Mouse (Mus musculus): ENCODE measurements around the gene D3Ertd254e.
"Not testable (repeated sequence)": the region's sequence is repeated elsewhere in the genome, so short reads cannot be mapped to it uniquely, and the experiment has no call there.

The D3Ertd254e gene

DNA sequence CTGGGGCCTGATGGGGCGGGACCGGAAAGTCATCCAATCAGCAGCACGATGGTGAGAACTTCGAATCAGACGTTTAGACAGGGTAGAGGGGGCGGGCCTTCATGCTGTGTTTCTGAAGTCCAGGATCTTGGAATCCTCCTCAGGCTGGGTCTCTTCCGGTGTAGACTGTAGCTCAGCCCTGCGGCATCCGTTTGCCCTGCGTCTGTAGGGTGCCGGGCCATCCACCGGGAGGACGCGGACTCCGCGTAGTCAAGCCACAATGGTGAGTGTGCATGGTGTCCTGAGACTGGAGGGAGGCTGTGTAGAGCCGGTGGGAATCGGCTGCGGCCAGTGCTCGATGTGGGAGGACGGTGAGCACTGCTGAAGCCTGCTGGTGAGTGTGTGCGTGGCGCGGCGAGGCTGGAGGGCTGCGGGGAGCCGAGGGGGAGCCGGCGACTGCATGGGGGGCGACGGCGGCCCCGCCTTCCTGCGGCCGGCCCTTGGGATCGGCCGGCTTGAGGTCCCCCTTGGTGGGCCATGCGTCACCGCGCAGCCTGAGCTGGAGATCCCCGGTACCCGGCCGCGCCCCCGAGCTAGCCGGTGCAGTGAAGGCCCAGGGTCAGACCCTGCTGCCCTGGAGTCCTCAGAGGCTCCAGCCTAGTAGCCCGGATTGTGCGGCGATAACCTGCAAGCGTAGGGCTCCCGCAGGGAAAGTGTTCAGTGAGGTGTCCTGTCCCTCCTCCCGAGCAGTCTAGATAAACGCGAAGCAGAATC is at the start of gene D3Ertd254e:
Gene D3Ertd254e, plus strand, starts transcription at position 84 of the 753 bp plus-strand sequence.
- DNase-seq = peak; percentile 81

DNA sequence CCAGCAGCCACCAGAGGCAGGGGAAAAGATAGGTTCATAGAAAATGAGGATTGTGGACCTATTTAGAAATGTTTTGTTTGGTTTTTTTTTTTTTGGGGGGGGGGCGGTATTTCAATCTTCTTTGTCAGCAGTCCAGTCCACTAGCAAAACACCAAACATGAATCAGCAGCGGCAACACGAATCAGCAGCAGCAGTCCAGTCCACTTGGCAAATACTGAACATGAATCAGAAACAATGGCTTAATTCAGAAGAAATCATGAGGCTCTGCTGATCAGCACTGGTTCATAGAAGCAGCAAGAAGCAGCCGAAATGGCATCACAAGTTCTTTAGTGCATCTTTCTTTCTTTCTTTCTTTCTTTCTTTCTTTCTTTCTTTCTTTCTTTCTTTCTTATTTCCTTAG is 34.7 kb upstream of the D3Ertd254e start:
- no peak for DNase-seq

DNA sequence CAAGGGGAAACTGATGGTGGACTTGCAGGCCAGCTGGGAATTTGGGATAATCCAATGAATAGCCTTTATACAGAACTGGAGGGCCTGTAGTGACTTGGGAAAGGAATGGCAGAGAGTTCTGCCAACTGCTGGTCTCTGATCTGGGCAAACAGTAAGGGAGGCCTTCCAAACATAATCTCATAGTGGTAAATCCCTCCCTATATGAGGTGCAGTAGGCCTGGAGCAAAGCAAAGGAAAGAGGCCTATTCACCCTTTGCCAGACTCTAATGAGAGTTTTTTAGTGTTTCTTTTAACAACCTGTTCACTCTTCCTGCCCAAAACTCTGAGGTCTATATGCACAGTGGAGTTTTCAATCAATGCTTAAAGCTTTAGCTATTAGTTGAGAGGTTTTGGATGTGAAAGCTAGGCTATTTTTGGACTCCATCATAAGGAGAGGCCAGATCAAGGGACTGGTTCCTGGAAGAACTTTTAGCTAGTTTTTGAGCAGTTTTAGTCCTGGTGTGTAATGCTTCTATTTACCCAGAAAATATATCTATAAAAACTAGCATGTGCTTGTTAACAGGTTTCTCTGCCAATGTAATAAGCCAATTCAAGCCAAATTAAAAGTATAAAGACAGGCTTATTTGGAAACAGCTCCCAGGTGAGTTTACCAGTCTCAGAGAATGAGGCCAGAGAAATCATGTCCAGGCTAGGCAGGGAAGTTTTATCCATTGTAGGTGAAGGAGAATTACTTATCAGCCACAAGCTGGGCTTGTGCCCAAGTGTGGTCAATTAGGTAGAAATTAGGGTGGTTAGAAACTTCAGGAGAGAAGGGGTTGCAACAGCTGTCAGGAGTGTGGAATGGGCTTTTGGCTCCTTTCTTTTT is 30.9 kb upstream of the D3Ertd254e start:
- DNase-seq = no peak

DNA sequence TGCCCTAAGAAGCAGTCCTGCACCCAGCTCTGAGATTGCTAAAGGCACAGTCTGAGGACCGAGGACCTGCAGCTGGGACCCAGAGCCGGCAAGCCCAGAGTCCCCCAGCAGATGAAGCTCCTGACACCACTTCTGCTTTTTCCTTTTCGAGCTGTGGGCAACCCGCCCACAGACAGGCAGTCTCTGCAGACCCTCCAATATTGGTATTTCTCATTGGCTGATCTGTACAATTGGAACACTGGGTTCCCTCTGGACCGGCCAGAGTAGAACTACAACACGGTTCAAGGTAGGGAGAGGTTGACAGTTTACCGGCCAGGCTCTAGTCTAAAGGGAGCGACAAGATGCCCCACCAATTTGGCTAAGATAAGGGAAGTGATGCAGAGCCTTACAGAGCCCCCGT is 24.6 kb upstream of the D3Ertd254e start:
- DNase-seq = not testable (repeated sequence)

DNA sequence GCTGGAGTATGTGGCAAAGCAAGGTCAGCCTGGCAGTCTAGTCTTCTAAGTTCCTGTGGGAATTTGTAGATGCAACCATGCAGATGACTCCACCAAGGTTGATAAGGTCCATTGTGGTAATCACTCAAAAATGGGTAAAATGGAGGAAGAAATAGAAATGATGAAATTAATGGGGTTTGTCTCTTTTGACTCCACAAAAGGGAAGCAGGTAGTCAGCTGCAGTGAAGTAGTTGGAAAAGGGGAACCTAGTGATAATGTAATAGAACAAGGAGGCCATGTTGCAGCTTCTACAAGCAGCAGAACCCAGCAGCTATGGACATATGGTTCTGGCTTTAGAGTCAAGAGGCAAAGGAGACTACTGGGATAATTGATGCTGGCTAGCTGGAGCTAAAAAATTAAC is 14.7 kb upstream of the D3Ertd254e start:
- DNase-seq = no peak

DNA sequence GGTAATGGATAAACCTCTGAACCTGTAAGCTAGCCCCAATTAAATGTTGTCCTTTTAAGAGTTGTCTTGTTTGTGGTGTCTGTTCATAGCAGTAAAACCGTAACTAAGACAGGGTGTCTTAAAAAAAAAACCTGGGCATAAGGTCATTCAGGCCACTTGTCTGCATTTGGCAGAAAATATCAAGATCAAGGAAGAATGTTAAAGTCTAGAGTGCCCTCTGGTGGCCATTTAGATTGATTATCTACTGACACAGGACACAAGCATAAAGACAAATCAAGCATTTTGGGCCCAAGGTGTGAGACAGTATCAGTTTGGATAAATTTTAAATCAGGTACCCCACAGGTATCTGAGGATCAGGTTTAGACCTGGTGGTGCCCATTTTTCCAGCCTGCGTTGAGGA is 13.3 kb upstream of the D3Ertd254e start:
- no peak for DNase-seq

DNA sequence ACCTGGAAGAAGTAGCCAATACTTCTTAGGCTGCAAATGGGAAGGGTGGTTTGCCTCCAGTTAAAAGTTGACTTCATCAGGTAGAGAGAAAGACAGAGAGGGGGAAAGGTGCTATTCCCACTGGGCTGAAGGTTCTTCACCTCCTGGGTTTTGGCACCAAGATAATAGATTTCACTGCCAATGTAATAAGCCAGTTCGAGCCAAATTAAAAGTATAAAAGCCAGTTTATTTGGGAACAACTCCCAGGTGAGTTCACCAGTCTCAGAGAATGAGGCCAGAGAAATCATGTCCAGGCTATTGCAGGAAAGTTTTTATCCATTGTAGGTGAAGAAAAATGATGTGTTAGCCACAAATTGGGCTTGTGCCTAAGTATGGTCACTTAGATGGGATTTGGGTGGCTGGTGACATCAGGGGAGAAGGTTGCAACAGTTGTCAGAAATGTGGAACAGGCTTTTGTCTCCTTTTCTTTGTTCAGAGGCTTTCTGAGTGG is 12.6 kb upstream of the D3Ertd254e start:
- DNase-seq = no peak

DNA sequence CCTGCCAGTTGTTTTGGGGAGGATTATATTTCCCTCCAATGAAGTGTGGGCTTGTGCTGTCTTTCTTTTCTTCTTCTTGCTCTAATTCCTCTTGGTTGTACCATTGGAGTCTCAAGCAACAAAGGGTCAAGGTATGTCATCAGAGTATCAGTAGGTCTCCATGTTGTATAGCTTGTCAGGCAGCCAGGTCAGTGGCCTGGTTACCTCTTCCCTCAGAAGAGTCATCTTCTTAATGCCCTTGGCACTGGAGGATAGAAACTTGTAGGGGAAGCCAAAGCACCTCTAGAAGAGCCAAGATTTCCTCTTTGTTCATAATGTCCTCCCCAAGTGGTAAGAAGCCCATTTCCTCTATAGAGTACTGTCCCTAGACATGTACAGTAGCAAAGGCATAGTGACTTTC is 11.8 kb upstream of the D3Ertd254e start:
- DNase-seq = no peak

DNA sequence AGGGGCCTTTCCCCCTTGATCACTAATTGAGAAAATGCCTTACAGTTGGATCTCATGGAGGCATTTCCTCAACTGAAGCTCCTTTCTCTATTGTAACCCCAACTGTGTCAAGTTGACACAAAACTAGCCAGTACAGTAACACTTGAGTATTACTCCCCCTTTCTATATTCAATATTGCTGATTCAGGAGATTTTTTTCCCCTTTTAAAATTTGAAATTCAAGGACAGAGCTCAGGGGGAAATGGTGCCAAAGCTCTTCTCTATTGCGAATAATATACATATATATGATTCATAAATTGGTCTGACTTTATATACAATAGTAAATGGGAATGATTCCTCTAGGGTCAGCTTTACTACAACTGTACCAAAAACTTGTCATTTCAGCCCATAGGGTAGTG is 282 bp upstream of the D3Ertd254e start:
- no peak for DNase-seq

DNA sequence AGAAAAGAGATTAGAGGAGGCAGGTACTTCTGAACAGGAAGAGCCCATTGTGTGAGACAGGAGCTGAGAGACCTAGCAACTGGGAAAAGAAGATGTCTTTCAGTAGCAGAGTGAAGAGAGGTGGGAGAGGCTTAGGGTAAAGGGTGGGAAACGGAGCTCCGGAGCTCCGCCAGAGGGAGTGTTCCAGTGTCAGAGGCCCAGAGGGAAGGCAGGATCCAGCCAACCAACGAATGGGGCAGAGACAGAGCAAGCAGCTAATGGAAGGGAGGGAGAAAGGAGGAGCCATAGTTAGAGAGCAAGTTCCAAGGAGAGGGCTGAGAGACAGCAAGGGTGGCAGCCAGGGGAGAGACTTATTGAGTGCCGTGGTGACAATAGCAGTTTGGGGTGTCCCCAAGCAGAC is 4.5 kb downstream of the D3Ertd254e start:
- no peak for DNase-seq

DNA sequence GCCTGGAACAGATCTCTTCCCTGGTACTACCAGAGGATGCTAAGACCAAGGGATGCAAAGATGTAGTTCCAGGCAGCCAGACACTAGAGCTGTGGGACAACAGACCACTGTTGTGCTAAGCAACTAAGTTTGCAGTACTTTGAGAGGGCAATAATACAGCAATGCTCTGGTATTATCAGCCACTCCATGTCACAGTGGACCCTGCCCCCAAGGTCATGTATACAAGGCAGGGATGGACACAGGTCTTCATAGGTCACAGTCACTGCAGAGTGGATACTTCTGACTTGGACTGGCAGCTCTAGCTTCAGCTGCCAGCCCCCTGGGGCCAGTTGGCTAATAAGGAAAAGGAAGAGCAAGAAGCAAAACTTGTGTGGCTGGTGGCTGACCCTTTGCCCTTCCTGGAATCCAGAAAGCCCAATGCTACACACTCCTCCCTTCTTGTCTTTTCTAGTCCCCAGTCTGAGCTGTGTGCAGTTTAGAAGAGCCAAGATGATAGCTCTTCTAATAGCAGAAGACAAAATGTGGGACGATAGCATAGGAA is 19.9 kb downstream of the D3Ertd254e start:
- no peak for DNase-seq

DNA sequence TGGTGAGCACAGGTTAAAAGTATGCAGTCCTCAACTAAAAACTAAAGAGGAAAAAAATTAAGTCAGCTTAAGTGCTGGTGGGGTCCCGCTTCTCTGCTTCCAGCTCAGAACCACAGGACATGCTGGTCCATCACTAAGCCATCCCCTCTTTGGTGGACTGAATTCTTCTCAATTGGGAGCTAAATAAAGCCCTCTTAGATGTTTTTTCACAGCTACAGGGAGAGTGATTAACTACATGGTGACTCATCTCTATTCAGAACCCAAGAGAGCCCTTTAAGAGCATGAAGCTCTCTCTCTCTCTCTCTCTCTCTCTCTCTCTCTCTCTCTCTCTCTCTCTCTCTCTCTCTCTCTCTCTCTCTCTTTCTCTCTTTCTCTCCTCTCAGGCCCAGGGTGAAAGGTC is 20.5 kb downstream of the D3Ertd254e start:
- DNase-seq = no peak

DNA sequence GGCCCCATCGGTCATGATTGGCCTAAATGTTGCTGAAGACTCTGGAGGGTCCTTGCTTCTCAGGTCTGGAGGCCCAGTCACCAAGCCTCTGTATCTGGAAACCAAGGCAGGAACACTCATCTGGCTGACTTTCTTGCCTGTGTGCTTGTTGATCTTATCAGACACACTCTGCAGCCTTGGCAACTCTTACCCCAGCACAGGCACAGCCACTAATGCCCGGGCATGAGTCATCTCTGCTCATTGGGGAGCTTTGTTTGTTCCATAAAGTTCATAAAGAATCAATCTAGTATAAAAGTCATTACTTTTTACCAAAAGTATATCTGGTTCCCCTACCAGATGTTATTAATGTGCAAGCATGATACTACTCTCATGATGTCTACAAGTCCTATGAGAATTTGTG is 22.9 kb downstream of the D3Ertd254e start:
- DNase-seq = no peak

DNA sequence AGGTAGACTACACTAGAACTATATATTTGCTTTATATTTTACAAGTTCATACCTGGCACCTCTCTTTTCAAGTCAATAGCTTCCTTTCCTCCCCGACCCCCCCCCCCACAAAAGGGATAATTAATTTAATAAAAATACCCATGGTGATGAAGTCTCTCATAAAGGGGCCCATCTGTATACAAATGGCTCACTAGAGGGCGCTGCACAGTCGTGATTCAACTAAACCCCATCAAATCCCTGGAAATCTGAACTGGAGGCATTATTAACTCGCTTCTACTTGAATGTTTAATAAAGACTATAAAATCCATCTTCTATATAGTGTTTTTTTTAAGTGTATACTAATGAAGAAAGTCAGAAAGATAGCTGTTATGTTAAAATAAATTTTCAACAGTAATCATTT is 30.7 kb downstream of the D3Ertd254e start:
- peak; percentile 80 for DNase-seq

DNA sequence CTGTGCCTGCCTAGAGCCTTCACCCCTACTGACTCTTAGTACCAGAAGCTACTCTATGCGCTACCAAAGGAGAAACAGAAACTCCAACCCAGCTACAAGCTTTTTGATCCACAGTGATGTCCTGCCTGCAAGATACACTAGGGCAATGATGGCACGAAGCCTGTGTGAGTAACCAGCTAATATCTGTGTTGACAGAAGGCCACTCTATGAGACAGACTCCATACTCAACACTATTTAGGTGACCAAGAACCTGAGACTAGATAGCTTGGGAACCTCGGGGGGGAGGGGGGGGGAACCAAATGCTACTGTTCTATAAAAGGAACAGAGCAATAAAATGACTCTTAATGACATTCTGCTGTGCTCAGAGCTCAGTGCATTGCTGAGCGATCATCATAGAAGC is 35.7 kb downstream of the D3Ertd254e start:
- DNase-seq = no peak

DNA sequence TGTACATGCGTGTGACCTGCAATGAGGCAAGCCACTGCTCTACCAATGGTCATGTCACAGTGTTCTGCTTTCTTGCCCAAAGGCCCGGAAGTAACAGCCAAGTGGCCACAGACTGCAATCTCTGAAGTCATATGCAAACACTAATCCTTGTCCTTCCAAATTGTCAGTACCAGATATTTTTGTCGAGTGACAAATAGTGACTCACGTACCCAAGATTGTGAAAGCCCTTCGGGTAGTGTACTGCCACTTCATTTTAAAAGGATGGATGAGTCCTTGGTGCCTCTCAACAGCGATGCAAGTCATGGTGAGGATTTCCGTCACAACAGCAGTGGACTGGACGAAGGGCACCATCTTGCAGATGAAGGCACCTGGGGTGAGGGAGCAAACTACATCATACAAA is 38.4 kb downstream of the D3Ertd254e start:
- no peak for DNase-seq

DNA sequence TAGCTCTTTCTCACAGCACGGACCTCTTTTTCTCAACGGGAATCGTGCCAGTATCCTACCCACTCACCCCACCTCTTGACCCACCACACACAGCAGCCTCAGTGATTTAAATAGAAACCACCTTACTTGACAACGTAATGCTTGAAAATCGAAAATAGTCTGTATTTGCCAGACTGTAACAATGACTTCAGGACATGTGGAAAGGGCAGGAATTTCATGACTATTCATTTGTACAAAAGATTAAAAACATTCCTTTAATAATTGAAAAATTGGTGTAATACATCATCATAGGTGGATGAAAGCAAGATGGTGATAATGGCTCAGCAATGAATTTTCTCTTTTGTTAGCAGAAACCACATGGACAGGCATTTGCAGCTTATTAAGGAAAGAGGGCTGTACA is 50.3 kb downstream of the D3Ertd254e start:
- no peak for DNase-seq

DNA sequence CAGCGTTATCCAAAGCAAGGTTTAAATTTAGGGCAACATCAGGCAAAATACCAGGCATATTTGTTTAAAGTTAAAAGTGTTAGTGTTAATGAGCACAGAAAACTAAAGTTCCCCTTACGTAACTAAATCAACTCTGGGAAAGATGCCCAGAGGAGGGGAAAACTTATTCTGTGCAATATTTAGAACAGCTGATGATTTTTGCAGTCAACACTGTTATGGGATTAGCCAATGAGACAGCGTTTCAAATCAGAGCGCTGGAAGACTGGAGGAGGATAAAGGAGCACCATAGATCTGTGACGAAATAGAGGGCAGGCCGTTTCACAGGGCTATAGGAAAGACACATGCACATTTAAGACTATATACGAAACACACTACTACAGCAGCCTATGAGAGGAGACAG is 52.1 kb downstream of the D3Ertd254e start:
- DNase-seq = no peak

DNA sequence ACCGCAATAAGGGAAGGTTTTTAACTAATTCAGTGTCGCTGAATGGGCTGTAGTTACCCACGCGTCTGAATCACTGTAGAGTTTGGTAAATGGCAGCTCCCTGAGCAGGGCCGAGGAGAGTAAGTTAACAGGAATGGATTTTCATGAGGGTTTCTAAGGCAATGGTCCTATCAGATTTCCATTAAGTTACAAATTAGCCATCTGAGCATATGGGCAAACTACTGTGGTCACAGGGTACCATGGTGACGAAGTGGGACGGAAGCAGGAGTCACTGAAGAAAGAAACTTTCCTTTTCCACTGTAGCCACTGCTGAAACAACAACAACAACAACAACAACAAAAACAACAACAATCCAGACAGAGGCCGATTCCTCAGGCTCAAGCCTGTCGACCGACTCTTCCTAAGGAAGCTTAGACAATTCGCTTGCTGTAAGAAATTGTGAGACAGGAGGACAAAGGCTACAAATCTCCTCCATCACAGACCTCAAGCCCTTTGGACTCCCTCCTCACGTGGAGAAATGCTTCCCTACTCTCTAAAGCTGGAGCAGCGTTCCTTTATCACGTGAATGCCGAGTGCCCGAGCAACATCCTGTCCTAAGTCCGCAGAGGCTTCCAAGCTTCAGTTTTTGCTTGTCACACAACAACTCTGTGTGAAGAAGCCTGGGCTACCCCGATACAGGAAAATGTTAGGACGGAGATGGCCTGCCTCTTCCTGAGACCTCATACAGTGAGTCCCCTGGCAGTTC is 56.9 kb downstream of the D3Ertd254e start:
- DNase-seq = no peak

DNA sequence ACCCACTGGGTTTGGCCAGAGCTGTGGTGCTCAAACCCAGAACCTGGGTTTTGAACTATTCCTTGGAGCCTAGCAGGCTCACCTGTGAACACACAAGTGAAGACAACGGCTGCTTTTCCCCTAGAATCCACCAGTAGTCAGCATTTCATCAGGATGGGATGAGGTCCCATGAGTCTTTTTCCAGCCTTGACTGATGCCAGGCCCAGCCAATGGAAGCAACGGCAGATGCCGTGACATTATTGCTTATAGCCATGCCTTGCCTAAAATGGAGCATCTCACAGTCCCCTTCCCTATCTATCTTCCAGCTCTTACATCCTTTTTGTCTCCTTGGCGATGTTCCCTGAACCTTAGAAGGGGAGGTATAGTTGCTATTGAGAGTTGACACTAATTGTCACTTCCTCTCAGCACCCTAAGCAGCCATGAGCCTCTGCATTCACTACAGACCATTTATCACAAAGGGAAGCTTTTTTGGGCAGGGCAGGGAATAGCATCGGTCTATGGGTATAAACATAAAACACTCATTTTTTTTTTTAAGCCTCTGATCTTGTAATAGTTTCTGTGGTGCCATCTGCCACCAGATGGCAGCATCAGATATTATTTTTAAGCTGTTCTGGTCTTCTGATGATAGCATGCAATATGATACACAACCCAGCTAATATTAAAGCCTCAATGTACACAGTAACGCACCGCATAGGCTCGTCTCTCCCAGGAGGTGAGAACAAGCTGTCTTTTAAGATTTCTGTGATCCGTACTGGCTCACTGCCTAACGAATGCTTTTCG is 59.1 kb downstream of the D3Ertd254e start:
- DNase-seq = peak; percentile 45

DNA sequence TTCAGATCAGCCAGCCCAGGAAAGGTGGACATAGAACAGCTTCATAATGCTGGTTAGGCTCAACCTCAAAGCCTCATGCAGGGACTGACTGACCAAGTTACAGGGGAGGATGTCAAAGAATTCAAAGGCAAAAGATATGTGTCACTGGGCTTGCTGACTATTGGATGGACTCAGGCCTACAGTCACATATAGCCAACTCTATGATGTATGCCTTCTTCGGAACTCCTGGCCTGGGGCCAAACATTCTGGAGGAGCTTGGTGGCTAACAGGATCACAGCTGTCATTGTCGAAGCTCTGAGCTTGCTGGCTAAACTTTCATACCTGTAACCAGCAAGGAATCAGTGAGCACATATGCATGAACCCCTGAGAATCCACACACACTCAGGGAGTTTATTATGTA is 60.1 kb downstream of the D3Ertd254e start:
- peak; percentile 19 for DNase-seq

DNA sequence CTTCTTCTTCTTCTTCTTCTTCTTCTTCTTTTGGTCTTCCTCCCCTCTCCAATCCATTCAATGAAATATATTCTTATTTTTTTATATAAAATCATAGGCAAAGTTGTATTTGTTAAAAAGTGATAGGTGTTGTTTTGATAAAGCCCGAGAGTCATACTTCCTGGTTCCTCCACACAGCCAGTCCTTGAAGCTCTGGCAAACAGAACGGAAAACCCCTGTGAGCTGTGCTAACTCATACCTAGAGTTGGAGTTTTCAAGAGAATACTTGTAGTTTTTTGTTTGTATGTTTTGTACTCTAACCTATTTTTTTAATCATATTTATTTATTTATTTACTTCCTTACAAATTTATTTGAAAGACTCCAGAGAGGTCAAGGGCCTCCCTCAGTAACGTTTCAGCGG is 61.9 kb downstream of the D3Ertd254e start:
- no peak for DNase-seq
